Mouse (Mus musculus) 3T3-L1 (cell line): ENCODE measurements around the gene Elmo2.

Experiments
- DNase-seq: peaks from one replicate; pipeline ENCODE4 v3.0.0-alpha.2; 2015; ENCODE audit warnings: low read depth, low spot score

Elmo2 gene

DNA sequence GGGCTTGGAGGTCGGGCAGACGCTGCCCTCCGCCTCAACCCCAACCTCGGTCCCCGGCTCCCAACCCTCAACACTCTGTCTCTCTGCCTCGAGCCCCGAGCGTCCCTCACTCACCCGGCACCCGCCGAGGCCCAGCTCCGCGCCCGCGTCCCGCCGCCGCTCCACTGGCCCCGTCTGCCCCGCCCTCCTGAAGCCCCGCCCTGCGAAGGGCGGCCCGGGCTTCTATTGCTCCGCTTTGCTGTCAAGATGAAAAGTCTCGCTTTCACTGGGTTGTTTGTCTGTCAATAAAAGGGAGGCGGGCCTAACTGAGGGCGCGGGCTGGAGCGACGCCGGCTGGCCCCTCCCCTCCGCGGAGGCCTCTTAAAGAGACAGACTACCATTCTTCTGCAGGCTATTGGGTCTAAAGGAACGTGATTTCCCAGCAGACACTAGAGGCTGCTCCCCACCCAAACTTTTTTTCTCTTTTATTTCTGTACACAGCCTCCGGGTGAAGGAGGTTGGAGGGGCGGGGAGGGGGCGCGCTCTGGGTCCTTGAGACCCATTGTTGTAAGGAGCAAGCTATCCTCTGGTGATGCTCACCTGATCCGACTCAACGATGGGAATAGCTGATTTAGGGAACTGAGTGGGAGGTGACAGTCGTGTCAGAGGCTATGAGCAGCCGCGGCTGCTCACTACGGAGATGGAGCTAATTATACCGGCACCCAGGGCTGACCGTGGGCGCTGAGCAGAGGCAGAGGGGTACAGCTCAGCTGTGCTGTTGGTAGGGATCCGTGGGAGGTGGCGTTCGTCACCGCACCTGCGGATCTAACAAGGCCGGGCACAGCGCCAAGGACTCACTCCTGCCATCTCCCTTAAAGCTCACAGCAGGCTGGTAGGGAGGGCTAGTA lies at the start of gene Elmo2:
Gene Elmo2, minus strand, starts transcription at position 176 of the 887 bp plus-strand sequence.
- DNase-seq: peak; percentile 97

DNA sequence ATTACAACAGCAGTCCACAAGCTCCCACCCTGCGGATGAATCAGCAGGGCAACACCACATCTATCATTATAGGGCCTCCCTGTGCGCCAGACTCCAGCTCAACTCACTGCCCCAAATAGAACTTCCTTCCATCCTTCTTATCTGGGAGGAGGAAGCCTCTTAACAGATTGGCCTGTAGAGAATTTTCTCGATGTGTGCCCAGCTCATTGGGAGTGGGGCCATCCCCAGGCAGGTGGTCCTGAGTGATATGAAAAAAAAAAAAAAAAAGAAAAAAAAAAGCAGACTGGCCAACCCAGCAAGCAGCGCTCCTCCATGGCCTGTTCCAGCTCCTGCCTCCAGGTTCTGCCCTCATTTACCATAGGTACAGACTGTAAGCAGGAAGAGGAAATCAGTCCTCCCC lies 49.7 kb upstream of the Elmo2 start:
- peak; percentile 34 for DNase-seq

- peak; percentile 38 for DNase-seq
Measured at GRCm38 (mm10) chr2:165375478-165375877, 49.2 kb upstream of the Elmo2 start.

DNA sequence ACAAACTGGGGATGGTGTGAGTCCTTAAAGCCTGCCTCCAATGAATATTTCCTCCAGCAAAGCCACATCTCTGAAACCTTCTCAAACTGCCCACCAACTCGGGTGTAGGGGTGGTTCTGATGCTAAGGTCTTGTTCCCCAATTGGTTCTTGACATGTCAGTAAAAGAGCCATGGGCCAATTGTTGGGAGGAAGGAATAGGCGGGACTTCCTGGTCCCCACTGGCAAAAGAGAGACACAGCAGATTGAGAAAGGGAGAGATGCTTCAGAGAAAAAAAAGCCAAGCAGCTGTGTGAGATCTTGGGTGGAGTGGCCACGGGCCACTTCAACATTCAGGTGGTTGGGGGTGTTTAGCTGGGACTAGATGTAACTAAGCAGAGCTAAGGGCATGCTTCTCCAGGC lies 44.8 kb upstream of the Elmo2 start:
- DNase-seq: peak; percentile 50

DNA sequence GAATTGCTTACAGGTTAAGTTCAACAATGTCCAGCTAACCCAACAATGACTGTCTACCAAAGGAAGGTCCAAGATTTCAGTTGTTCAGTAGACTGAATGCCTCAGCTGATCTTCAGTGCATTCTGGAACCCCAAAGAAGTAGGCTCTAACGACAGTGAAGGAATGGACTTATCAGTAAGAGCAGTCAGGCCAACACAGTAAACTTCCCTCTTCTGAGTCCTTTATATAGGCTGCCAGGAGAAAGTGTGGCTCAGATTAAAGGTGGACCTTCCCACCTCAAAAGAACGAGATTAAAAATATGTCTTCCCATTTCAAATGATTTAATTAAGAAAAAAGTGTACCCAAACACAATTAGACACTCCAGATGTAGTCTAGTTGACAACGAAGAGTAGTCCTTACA lies 44.1 kb upstream of the Elmo2 start:
- no peak for DNase-seq

GRCm38 (mm10) chr2:165368496-165368895 lies 42.2 kb upstream of the Elmo2 start, which contains the start of gene Zfp663:
Zfp663 (minus strand) TSS chr2:165368729.
- no peak for DNase-seq

GRCm38 (mm10) chr2:165367868-165368439 lies 41.7 kb upstream of the Elmo2 start:
- no peak for DNase-seq

- DNase-seq: peak; percentile 27
Measured at GRCm38 (mm10) chr2:165367047-165367520, 40.8 kb upstream of the Elmo2 start.

GRCm38 (mm10) chr2:165364334-165365091 lies 38.2 kb upstream of the Elmo2 start:
- DNase-seq: peak; percentile 42

DNA sequence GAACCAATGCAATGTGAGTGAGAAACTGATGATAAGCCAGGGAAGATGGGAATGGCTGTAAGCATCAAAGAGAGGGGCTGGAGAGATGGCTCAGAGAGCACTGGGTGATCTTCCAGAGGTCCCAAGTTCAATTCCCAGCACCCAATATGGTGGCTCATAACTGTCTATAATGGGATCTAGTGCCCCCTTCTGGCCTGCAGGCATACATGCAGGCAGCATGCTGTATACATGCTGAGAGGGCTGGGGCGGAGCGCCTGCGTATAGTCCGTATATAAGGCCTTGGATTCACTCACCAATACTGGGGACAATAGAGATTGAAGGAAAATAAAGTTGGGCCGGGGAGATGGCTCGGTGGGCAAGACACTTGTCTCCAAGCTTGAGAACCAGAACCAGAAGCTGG lies 37.0 kb upstream of the Elmo2 start:
- DNase-seq: no peak

GRCm38 (mm10) chr2:165360861-165361260 lies 34.6 kb upstream of the Elmo2 start:
- peak; percentile 93 for DNase-seq

DNA sequence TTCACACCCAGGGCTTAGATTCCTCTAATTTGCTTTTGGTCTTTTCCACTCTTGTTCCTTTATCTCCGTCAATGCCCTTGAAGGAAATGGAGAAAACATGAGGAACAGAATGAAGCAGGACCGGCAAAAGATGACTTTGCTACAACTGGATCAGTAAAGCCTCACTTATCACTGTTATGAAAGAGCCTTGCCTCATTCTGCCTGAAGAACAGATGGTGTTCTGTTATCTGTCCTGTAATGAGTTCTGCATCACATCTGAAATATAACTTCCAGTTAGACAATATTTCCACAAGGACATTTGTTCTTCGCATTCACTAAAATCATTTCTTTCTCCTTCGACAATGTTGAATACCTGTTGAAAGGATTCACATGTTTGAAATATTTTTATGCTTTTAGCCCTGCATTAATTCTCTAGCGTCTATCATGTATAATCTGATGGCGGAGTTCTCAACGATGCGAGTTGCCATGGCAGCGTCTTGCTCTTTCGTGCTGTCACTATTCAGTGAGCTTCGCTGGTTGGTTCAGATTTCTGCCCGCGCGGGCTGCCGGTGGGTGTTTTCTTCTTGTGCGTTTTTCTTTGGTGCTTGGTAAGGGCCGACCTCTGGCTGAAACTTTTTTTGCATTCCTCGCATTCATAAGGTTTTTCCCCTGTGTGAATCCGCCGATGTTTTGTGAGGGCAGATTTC lies 25.7 kb upstream of the Elmo2 start:
- no peak for DNase-seq

DNA sequence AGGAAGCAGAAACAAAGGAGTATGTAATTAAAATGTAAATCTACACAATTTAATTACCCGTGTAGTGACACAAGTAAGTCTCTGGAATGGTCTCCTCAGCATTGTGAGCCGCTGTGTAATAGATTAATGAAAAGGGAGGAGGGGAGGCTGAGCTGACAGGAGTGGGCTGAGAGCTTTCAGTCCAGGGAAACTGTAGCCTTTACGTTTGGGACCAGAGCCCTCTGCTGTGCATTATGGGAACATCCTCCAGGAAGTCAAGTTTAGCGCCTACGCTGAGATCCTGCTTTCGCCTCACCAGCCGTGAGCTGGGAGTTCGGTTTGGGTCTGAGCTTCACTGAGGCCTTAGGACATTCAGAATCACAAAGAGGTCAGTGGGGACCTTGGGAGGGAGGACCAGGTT lies 23.2 kb upstream of the Elmo2 start:
- no peak for DNase-seq

- no peak for DNase-seq
Measured at GRCm38 (mm10) chr2:165346180-165346579, 19.9 kb upstream of the Elmo2 start.

DNA sequence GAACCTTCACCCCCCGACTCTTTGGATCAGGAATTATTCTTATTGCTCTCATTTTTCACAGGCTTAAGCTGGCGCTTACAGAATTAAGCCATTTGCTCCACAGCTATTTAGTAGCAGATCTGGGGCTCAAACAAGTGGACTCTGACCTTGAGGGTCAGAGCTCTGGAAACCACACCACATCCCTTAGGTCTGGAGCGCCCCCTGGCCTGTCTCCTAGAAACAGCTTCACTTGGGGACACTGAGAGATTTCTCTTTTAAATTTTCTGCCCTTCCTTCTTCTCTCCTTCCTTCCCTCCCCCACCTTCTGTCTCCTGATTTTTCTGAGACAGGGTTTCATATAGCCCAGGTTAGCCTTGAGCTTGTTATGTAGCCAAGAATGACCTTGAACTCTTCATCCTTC lies 10.9 kb upstream of the Elmo2 start:
- DNase-seq: peak; percentile 35

DNA sequence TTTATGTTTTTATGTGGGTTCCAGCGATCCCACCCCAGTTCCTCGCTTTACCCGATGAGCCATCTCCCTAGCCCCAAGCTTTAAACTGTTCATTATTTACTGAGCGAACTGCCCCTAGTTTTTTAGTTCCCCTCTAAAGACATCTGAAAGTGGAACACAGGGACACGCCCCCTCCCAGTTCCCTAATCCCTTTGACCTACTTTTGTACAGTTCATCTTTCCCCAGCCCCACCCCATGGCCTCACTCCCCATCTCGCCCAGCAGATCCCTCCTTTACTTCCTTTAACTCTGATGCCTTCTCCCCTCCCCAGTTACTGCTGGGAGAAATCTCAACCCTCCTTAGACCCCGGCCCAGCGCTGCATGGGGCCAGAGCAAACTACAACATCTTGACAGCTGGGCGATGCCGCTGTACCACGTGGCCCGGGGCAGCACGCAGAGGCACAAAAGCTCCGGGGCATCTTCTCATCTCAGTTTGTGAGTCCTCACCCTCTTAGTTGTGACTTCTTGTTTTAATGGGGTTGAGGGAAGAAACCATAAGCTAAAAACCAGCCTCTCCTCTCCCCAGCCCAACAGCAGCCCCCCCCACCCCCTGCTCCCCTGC lies 6.4 kb upstream of the Elmo2 start:
- DNase-seq: no peak

DNA sequence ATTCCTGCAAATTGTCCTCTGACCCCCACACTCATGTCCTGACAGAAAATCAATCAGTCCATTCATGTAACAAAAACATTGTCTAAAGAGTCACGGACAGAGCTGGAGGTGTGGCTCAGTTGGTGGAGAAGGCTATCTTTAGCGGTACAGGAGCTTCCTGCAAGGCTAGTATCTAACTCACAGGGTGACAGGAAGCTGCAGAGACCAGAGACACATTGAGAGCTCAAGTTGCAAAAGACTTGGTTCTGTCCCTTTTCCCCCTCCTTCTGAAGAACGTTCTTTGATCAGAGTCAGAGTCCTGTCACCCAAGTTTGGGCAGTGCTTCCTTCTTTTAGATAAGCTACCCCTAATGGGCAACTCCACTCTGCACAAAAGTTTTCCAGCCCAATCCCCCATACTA lies 3.4 kb upstream of the Elmo2 start:
- no peak for DNase-seq

GRCm38 (mm10) chr2:165328746-165329145 lies 2.5 kb upstream of the Elmo2 start:
- no peak for DNase-seq

GRCm38 (mm10) chr2:165327386-165327785 lies 1.1 kb upstream of the Elmo2 start:
- DNase-seq: no peak

GRCm38 (mm10) chr2:165325521-165326303 lies 567 bp downstream of the Elmo2 start:
- peak; percentile 57 for DNase-seq
